Mouse (Mus musculus) 3134 (cell line): ENCODE data around the gene Dlg2.

Experiments
- DNase-seq: peaks from one replicate; pipeline ENCODE4 v3.0.0-alpha.2; 2011; ENCODE audit warnings: low spot score; ENCODE audit not compliant: insufficient read length; ENCODE audit errors: extremely low read depth

The Dlg2 gene

DNA sequence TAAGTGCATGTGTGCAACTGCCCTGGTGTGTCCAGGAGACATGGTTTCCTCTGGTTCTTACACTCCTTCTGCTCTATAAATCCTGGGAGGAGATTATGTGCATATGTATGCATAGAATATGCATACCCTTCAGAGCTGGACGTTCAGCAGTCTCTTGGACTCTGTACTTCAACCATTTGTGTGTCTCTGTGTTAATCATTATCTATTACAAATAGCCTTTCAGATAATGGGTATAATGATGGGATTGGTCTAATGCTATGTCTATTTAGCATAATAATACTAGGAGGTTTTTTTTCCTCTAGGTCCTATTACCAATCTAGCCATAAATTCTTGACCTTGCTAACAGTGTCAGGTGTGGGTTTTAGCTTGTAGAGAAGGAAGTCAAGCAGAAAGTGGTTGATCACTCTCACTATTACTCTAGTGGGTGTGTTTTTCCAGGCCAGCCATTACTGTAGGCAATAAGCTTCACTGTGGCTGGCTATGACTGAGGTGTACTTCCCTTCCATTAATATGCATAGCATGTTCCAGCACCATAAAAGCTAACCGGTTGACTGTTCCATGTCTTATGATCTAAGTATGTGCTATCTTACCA lies 1549.1 kb downstream of the Dlg2 start:
- DNase-seq, result no peak

- DNase-seq, result peak; percentile 1
Observed at GRCm38 (mm10) chr7:92027049-92027448, 1550.6 kb downstream of the Dlg2 start.

- DNase-seq, result no peak
Observed at GRCm38 (mm10) chr7:92034256-92034655, 1557.8 kb downstream of the Dlg2 start.

DNA sequence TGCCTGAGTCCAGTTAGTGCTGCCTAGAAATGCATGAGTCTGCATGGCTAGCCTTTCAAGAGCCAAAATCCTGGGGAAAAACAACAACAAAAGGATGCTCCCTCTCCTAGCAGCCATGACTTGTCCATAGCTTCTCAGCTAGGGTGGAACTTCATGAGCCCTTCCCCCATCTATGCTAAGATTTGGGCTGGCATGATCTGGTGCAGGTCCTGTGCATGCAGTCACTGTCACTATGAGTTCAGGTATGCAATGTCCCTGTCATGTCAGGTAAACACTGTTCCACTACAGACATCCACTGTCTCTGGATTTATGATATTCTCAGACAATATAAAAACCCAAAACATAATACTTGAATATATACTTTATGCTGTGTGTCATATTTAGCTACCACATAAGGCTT lies 1563.7 kb downstream of the Dlg2 start:
- DNase-seq, result no peak

- DNase-seq, result no peak
Observed at GRCm38 (mm10) chr7:92040785-92041411, 1564.4 kb downstream of the Dlg2 start.

DNA sequence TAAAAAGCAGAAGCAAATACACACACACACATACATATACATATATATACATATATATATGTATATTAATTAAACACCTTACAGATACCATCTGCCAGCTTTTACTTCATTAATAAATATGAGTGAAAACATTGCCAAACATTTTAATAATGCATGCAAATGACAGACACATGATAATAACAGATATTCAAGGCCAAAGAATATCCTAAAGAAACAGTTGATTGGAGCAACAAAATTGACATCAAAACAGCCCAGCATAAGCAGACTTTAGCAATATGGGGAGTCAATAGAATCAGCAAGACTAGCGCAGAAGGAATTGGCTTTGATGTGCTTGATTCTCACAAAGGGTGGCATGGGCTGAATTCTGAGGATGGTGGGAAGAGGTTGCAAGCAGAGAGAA lies 1568.5 kb downstream of the Dlg2 start:
- DNase-seq, result no peak

DNA sequence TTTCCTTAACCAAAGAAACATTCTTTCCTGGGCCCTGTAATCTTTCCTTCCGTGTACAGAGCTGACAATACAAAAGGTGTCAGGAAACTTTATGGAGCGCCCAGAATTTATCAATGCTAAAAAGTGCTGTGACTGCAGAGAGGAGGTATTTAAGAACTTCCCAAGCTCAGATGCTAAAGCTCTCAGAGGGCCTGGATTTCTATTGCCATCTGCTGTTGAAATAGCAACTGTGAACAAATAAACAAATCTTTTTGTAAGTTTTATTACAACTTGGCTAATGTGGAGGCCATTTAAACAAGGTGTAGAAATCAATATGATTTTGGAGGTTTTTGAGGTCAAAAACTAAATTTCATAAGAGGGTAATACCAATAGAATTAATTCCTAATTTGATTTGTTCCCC lies 1570.8 kb downstream of the Dlg2 start:
- no peak for DNase-seq

- DNase-seq, result no peak
Observed at GRCm38 (mm10) chr7:92048876-92049275, 1572.4 kb downstream of the Dlg2 start.

DNA sequence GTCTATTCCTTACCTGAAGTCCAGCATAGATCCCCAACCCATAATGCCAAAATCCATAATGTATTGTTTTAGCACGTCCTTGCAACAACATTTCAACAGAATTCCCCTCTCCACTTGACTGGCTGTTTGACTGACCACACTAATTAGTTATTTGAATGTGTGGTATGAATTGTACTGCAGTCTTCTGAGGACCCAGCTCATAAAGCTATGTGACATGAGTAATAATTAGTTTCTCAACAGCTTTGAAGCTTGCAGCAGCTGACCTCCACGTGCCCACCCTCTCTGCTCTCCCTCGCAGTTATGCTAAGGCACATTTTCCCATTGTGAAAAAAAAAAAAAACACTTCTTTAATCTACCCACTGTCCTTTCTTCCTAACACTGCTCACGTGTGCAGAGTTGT lies 1590.4 kb downstream of the Dlg2 start:
- DNase-seq, result no peak

DNA sequence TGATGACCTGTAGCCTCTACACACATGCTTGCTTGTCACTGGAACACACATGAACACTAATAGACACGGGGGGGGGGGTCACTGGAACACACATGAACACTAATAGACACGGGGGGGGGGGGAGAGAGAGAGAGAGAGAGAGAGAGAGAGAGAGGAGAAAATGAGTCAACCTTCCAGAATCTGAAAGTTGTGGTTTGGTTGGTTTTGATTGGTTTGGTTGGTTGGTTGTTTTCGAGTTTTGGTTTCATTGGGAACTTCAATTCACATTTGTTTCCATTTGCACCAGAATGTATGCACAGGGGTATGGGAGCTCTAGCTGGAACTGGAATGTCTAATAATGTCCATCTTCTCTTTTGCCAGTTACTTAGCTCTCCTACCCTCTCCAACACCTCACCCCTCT lies 1611.0 kb downstream of the Dlg2 start:
- no peak for DNase-seq

- DNase-seq, result no peak
Observed at GRCm38 (mm10) chr7:92093860-92094259, 1617.4 kb downstream of the Dlg2 start.

DNA sequence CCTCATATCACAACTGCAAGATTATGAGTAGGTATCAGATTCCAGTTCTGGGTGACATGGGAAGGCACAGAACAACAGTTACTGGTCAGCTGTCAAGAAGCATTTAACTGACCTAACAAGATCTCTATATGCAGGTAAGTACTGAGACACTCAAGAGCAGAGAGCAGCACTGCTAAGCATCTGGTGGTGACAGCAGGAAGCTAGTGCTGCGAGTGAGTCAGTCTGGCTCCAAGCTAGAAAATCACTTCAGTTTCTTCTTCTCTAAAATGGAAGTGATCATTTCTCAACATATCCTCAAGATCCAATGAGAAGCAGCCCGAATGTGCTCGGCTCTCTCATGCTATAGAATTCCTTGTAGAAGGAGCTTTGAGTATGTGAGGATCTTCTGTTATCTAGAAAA lies 1618.7 kb downstream of the Dlg2 start:
- DNase-seq, result no peak

DNA sequence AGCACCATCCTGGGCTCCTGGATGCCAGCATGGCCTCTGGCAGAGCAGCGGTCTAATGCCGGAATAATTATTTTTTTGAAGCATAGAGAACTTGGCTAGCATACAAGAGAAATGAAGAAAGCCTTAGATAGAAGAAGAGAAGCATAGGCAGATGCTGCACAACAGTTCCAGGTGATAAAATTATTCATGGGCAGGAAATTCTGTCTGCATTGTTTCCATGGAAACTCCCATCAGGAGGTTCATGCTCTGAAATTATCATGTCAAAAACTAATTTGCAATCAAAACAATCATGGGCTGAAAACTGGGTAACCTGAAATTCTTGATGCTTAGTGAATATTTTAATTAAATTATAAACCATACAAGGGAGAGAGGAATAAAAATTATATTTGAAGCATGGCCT lies 1624.4 kb downstream of the Dlg2 start:
- DNase-seq, result no peak

DNA sequence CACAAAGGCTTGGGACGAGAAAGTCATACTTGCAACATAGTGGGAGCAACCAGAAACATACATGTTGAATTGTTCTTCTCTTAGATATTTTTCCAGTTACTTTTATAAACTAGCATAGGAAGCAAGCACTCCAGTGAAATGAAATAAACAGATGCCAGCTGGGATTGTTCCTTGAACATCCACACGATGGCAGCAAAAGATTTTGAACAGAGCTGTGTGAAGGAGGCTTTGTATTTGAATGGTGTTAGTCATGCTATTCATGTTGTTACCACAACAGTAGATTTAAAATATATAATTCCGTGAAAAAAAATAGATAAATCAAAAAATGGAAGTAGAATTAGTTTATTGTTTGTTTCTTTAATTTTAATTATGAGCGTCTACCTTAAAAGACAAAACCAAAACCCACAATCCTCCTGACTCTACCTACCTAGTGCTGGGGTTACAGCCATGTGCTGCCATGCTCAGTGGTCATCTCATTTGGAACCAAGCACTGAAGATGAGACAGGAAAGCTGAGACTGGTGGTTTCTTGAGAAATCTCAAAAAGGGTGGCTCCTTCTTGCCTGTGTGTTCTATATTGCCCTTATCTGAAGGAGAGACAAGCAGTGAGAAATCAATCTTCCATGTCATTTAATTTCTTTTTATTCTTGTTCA lies 1626.5 kb downstream of the Dlg2 start:
- DNase-seq, result peak; percentile 6

DNA sequence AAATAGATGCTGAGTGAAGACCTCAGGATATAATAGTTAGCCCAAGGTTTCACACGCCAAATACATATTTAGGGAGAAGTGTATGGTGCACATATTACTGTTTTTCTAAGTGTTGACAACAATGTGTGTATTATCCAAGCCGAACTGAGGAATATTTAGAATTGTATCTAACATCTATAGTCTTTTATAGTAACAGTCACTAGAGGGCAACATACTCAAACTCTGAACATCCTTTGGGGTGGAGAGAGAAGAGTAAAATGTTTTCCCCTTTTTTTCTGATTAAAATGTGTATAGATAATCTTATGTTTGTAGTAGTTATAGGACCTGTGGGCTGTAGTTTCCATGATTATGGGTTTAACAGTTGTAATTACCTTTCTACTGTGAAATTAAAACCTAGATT lies 1629.0 kb downstream of the Dlg2 start:
- no peak for DNase-seq

DNA sequence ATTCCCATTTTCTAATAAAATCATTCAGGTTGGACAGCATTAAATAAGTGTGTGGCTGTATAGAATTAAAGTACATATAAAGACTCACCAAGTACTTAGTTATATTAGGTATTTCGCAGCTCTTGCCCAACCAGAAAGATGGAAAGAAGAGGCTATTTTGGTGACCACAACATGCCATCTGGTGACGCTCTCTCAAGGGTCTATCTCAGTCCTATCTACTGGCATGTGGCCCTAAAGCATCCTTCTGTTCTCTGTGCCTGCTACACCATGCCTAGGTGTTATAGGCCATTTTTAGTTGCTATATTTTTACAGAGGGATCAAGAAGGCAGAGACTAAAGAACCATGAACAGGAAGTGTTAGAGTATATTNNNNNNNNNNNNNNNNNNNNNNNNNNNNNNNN lies 1629.5 kb downstream of the Dlg2 start:
- no peak for DNase-seq

DNA sequence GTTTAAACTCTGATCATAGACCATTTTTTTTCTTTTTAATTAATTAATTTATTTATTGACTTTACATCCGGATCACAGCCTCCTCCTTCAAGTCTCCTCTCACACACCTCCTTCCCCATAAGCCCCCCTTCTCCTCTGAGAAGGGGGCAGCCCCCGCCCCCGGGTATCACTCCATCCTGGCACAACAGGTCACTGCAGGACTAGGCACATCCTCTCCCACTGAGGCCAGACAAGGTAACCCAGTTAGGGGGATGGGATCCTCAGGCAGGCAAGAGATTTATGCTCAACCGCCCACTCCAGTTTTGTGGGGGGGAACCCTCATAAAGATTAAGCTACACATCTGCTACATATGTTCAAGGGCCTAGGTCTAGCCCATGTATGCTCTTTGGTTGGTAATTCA lies 1636.6 kb downstream of the Dlg2 start:
- no peak for DNase-seq

GRCm38 (mm10) chr7:92115237-92115871 lies 1638.9 kb downstream of the Dlg2 start:
- no peak for DNase-seq

- DNase-seq, result no peak
Observed at GRCm38 (mm10) chr7:92123276-92123675, 1646.8 kb downstream of the Dlg2 start.

DNA sequence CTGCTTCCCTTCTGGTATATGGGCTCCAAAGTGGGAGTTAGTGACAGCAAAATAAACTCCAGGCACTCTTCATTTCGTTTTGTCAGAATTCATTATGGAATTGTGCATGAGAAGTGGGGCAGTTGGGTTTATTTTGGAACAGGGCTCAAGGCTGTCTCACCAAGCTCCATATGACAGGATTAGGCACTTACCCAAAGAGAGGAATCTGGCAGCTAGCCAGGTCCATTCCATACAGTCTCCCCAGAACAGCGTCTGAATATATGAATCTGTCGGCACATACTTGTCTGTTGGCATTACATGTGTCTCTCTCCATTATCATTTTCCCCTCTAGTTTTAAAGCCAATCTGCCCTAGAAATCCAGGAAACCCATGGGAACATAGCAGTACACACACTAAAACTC lies 1649.4 kb downstream of the Dlg2 start:
- no peak for DNase-seq

GRCm38 (mm10) chr7:92134301-92134700 lies 1657.8 kb downstream of the Dlg2 start:
- no peak for DNase-seq

DNA sequence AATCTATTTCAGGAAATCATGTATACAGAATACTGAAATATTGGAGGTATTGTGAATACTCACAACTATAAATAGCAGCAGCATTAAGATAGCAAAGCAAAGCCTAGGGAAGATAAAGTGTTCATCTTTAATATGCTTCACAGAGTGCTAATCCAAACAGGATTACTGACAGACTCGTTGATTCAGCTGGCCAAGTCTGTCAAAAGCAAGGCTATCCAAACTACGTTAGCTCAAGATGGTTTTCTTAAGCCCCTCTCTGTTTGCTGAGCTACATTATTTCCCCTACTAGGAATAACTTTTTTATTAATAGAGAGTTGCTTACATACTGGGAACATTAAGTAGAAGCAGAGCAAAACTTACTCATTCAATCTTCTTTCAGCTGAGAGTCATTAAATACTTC lies 1659.2 kb downstream of the Dlg2 start:
- DNase-seq, result no peak
